Mouse (Mus musculus) liver, postnatal 0 days (tissue): ENCODE data around the gene Tymp.

Experiments used
- CTCF ChIP-seq: sonication (generic); IDR thresholded peaks from 2 replicates; pipeline ENCODE4 v1.5.1; 2016; ENCODE audit warnings: antibody characterized with exemption, low read depth
- EP300 ChIP-seq: IDR thresholded peaks from 2 replicates; pipeline ENCODE4 v1.6.1; 2016; ENCODE audit warnings: antibody characterized with exemption, low read depth, mild to moderate bottlenecking

- TF ChIP-seq CTCF (no peak), EP300 (no peak)
Measured at GRCm38 (mm10) chr15:89377938-89378828, 1.3 kb upstream of the Tymp start.
